Mouse (Mus musculus): ENCODE data around the gene Bcl6. TPM values are rescaled to one million over a fixed set of nuclear protein-coding genes. Genes with fewer than 3 reads are reported as not detected.

The Bcl6 gene
- polyA plus RNA-seq, 1 experiment from 2014 or later: 0.02 TPM

GRCm38 (mm10) chr16:24011306-24011705 lies 22.7 kb upstream of the Bcl6 start:
- H3K27ac ChIP-seq (replicated peaks): no peak overlapping the region
- 87% methylated on average over 3 of the region's 3 CpGs for WGBS
- H3K9me3 ChIP-seq (replicated peaks): no peaks in the 10 kb centered on the region
- no peak overlapping the region for H3K4me3 ChIP-seq
- no peak for DNase-seq (ENCODE audit: low spot score)
- no peaks in the 10 kb centered on the region for H3K27me3 ChIP-seq (ENCODE audit: low read depth, poor library complexity, severe bottlenecking)
- 0 out of 2 replicates have a peak, but pooled peaks cover 2% of the 10 kb centered on the region for H3K4me1 ChIP-seq
- H3K36me3 ChIP-seq: no peaks in the 10 kb centered on the region

GRCm38 (mm10) chr16:24009891-24010290 lies 21.2 kb upstream of the Bcl6 start:
- Histone ChIP-seq H3K4me3 (no peak overlapping the region), H3K27ac (replicated peaks) (no peak overlapping the region), H3K27me3 (ENCODE audit: low read depth, poor library complexity, severe bottlenecking) (no peaks in the 10 kb centered on the region), H3K9me3 (replicated peaks) (no peaks in the 10 kb centered on the region), H3K36me3 (no peaks in the 10 kb centered on the region), H3K4me1 (no peaks in the 10 kb centered on the region)
- DNase-seq (ENCODE audit: low spot score): no peak
- WGBS: 94% methylated on average over 2 of the region's 2 CpGs

- 86% methylated on average over 8 of the region's 8 CpGs for WGBS
- Histone ChIP-seq H3K4me3 (no peak overlapping the region), H3K36me3 (no peaks in the 10 kb centered on the region), H3K4me1 (no peaks in the 10 kb centered on the region), H3K27ac (replicated peaks) (no peak overlapping the region), H3K9me3 (replicated peaks) (no peaks in the 10 kb centered on the region), H3K27me3 (ENCODE audit: low read depth, poor library complexity, severe bottlenecking) (no peaks in the 10 kb centered on the region)
- no peak for DNase-seq (ENCODE audit: low spot score)
Measured at GRCm38 (mm10) chr16:24005928-24006327, 17.3 kb upstream of the Bcl6 start.

- Histone ChIP-seq H3K4me3 (no peak overlapping the region), H3K27ac (replicated peaks) (no peak overlapping the region), H3K9me3 (replicated peaks) (no peaks in the 10 kb centered on the region), H3K36me3 (no peaks in the 10 kb centered on the region), H3K27me3 (ENCODE audit: low read depth, poor library complexity, severe bottlenecking) (peaks cover 8% of the 10 kb centered on the region; the same call in 1 of the 2 replicates), H3K4me1 (no peaks in the 10 kb centered on the region)
- DNase-seq (ENCODE audit: low spot score): no peak
- 92% methylated on average over 6 of the region's 6 CpGs for WGBS
Measured at GRCm38 (mm10) chr16:23997912-23998311, 9.3 kb upstream of the Bcl6 start.

GRCm38 (mm10) chr16:23997228-23997627 lies 8.6 kb upstream of the Bcl6 start:
- Histone ChIP-seq H3K27me3 (ENCODE audit: low read depth, poor library complexity, severe bottlenecking) (peaks cover 10% of the 10 kb centered on the region; the same call in 1 of the 2 replicates), H3K4me1 (no peaks in the 10 kb centered on the region), H3K9me3 (replicated peaks) (no peaks in the 10 kb centered on the region), H3K4me3 (no peak overlapping the region), H3K27ac (replicated peaks) (no peak overlapping the region), H3K36me3 (no peaks in the 10 kb centered on the region)
- no peak for DNase-seq (ENCODE audit: low spot score)
- 85% methylated on average over 3 of the region's 3 CpGs for WGBS

- Histone ChIP-seq H3K27ac (replicated peaks) (no peak overlapping the region), H3K27me3 (ENCODE audit: low read depth, poor library complexity, severe bottlenecking) (peaks cover 13% of the 10 kb centered on the region; the same call in 1 of the 2 replicates), H3K36me3 (no peaks in the 10 kb centered on the region), H3K9me3 (replicated peaks) (no peaks in the 10 kb centered on the region), H3K4me1 (peaks cover 3% of the 10 kb centered on the region), H3K4me3 (no peak overlapping the region)
- 92% methylated on average over 7 of the region's 7 CpGs for WGBS
- DNase-seq (ENCODE audit: low spot score): no peak
Measured at GRCm38 (mm10) chr16:23996342-23996741, 7.7 kb upstream of the Bcl6 start.

- no peak overlapping the region for H3K27ac ChIP-seq (replicated peaks)
Measured at GRCm38 (mm10) chr16:23993351-23994321, 5.0 kb upstream of the Bcl6 start.

GRCm38 (mm10) chr16:23991846-23992580 lies 3.4 kb upstream of the Bcl6 start:
- H3K4me1 ChIP-seq: peaks cover 29% of the 10 kb centered on the region
- peaks cover 27% of the 10 kb centered on the region for H3K27me3 ChIP-seq (ENCODE audit: low read depth, poor library complexity, severe bottlenecking)
- DNase-seq (ENCODE audit: low spot score): no peak
- no peaks in the 10 kb centered on the region for H3K36me3 ChIP-seq
- H3K27ac ChIP-seq (replicated peaks): no peak overlapping the region
- H3K4me3 ChIP-seq: no peak overlapping the region
- WGBS: 85% methylated on average over 14 of the region's 14 CpGs
- H3K9me3 ChIP-seq (replicated peaks): no peaks in the 10 kb centered on the region

More at GRCm38 (mm10) chr16:23993351-23994321, 5.0 kb upstream of the Bcl6 start:
- Histone ChIP-seq H3K4me1 (peaks cover 24% of the 10 kb centered on the region), H3K36me3 (no peaks in the 10 kb centered on the region), H3K9me3 (replicated peaks) (no peaks in the 10 kb centered on the region), H3K4me3 (no peak overlapping the region), H3K27me3 (ENCODE audit: low read depth, poor library complexity, severe bottlenecking) (peaks cover 25% of the 10 kb centered on the region)
- WGBS: 65% methylated on average over 17 of the region's 17 CpGs
- no peak for DNase-seq (ENCODE audit: low spot score)

GRCm38 (mm10) chr16:23991170-23991569 lies 2.5 kb upstream of the Bcl6 start:
- peak; percentile 77 for DNase-seq (ENCODE audit: low spot score)
- H3K27ac ChIP-seq (replicated peaks): no peak overlapping the region
- WGBS: 0% methylated on average over 4 of the region's 4 CpGs

GRCm38 (mm10) chr16:23990161-23990970 lies 1.7 kb upstream of the Bcl6 start:
- H3K4me1 ChIP-seq: peaks cover 39% of the 10 kb centered on the region
- H3K27ac ChIP-seq (replicated peaks): no peak overlapping the region
- 31% methylated on average over 11 of the region's 11 CpGs for WGBS
- H3K9me3 ChIP-seq (replicated peaks): no peaks in the 10 kb centered on the region
- H3K4me3 ChIP-seq: peak overlapping the region; percentile 80
- DNase-seq (ENCODE audit: low spot score): no peak
- H3K27me3 ChIP-seq (ENCODE audit: low read depth, poor library complexity, severe bottlenecking): peaks cover 43% of the 10 kb centered on the region
- H3K36me3 ChIP-seq: no peaks in the 10 kb centered on the region

More at GRCm38 (mm10) chr16:23991170-23991569, 2.5 kb upstream of the Bcl6 start:
- no peaks in the 10 kb centered on the region for H3K9me3 ChIP-seq (replicated peaks)
- H3K27me3 ChIP-seq (ENCODE audit: low read depth, poor library complexity, severe bottlenecking): peaks cover 35% of the 10 kb centered on the region
- H3K36me3 ChIP-seq: no peaks in the 10 kb centered on the region
- H3K4me3 ChIP-seq: no peak overlapping the region
- H3K4me1 ChIP-seq: peaks cover 37% of the 10 kb centered on the region

GRCm38 (mm10) chr16:23989209-23990160 lies 833 bp upstream of the Bcl6 start:
- Histone ChIP-seq H3K4me1 (peaks cover 46% of the 10 kb centered on the region), H3K9me3 (replicated peaks) (no peaks in the 10 kb centered on the region), H3K27me3 (ENCODE audit: low read depth, poor library complexity, severe bottlenecking) (peaks cover 52% of the 10 kb centered on the region), H3K27ac (replicated peaks) (peak overlapping the region; percentile 98), H3K36me3 (no peaks in the 10 kb centered on the region), H3K4me3 (peak overlapping the region; percentile 80)
- 4% methylated on average over 25 of the region's 25 CpGs for WGBS
- peak; percentile 44 for DNase-seq (ENCODE audit: low spot score)
